Mouse (Mus musculus) kidney, adult 2 months (tissue): ENCODE data around the gene Wdr54.

Source experiments
- CTCF ChIP-seq: fragments of 200-500 bp; conservative IDR thresholded peaks from 2 replicates; pipeline ENCODE4 v1.5.1; 2011; ENCODE audit warnings: low read depth, mild to moderate bottlenecking, control low read depth, low read length, moderate library complexity, mixed read lengths; ENCODE audit not compliant: insufficient read depth, insufficient read length
- POLR2A ChIP-seq: fragments of 200-500 bp; IDR thresholded peaks from one replicate; pipeline ENCODE4 v1.6.1; 2011; ENCODE audit warnings: low read depth, low read length, control low read depth

- peak; percentile 29; the same call in 1 of the 2 replicates for TF ChIP-seq CTCF
- peak; percentile 13 for TF ChIP-seq POLR2A
Measured at GRCm38 (mm10) chr6:83101688-83102556, 54.3 kb downstream of the Wdr54 start.
